Mouse (Mus musculus): ENCODE data around the gene Klc3. TPM values are rescaled to one million over a fixed set of nuclear protein-coding genes. Genes with fewer than 3 reads are reported as not detected.
A peak's percentile ranks its signal among the peaks of the same experiment; 100 is the strongest.

The Klc3 gene
- total RNA-seq (2014; rRNA removed), result 2.2 and 3.0 TPM in 2 replicates
- polyA plus RNA-seq (2015; fragmentation: Nextera tagmentation; extraction: Ambion mirVana), result 2.1 and 2.9 TPM in 2 replicates

DNA sequence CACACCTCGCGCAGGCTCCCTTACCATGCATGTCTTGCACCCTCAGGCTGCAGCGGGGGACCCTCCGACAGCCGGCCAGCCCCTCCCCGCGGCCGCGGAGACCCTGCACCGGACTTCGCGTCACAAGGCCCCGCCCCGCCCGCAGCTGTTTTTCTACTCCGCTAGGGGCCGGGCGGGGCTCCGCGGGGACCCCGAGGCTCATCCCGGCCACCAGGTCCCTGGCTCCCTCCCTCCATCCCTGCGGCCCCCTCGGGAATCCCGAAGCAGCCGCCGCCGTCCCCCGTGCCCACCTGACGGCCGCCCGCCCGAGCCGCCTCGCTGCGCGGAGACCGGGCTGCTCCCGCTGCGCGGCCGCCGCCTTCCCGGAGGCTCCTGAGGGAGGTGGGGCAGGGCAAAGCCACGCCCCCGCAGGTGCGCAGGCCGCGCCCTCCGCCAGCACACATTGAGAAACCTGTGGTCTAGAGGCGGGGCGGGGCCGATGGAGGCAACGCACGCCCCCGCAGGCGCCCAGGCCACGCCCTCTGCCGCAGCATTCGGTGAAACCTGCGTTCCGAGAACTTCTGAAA lies at the start of gene Klc3:
Gene Klc3, minus strand, starts transcription at position 374 of the 566 bp plus-strand sequence.
- H3K27me3 ChIP-seq (ENCODE audit: insufficient read depth, low read length), result peaks cover 33% of the 10 kb centered on the region
- TF ChIP-seq CTCF (IDR thresholded peaks at IDR 0.05; ENCODE audit: low read depth), result no peak
- H3K9ac ChIP-seq, result peak within 1 kb of the TSS; percentile 44
- no peaks in the 10 kb centered on the region for H3K9me3 ChIP-seq (ENCODE audit: low read length)
- H3K4me1 ChIP-seq (ENCODE audit: insufficient read depth), result no peaks in the 10 kb centered on the region
- 2% methylated on average over 59 of the region's 62 CpGs for WGBS
- peak within 1 kb of the TSS; percentile 46 for H3K4me3 ChIP-seq (ENCODE audit: low read depth, low read length)
- no peak for DNase-seq
- no peaks in the 10 kb centered on the region for H3K36me3 ChIP-seq (ENCODE audit: insufficient read depth)
- H3K4me2 ChIP-seq (ENCODE audit: low read depth), result peak within 1 kb of the TSS; percentile 89
- H3K27ac ChIP-seq (ENCODE audit: low read depth, low read length), result no peak within 1 kb of the TSS
- no peak for ATAC-seq

DNA sequence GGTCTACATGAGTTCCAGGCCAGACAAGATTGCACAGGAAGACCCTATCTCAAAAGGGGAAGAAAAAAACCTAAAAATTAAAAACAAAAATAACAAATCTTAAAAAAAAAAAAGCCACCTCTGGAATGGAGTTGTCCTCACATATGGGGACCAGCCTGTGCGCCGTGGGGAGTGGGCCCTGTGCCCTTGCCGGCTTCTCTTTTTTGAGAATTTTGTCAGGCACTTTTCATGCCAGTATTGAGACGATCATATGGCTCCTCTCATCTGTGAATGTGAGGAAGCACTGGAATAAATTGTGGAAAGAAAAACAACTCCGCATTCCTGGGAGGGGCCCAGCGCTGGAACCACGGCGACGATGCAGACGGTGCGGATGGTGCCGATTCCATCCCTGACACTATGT lies 45.3 kb upstream of the Klc3 start:
- no peak overlapping the region for H3K4me3 ChIP-seq (ENCODE audit: low read depth, low read length)
- DNase-seq (peak; percentile 40), ATAC-seq (peak; percentile 68)
- H3K27ac ChIP-seq (ENCODE audit: low read depth, low read length), result 0 out of 2 replicates have a peak overlapping the region, but pooled peaks have one; percentile 9
- no peaks in the 10 kb centered on the region for H3K9me3 ChIP-seq (ENCODE audit: low read length)
- H3K36me3 ChIP-seq (ENCODE audit: insufficient read depth), result peaks cover 56% of the 10 kb centered on the region
- no peaks in the 10 kb centered on the region for H3K4me1 ChIP-seq (ENCODE audit: insufficient read depth)
- 68% methylated on average over 12 of the region's 12 CpGs for WGBS
- H3K4me2 ChIP-seq (ENCODE audit: low read depth), result no peak overlapping the region
- H3K9ac ChIP-seq, result no peak overlapping the region
- no peaks in the 10 kb centered on the region for H3K27me3 ChIP-seq (ENCODE audit: insufficient read depth, low read length)
- no peak for TF ChIP-seq CTCF (IDR thresholded peaks at IDR 0.05; ENCODE audit: low read depth)

DNA sequence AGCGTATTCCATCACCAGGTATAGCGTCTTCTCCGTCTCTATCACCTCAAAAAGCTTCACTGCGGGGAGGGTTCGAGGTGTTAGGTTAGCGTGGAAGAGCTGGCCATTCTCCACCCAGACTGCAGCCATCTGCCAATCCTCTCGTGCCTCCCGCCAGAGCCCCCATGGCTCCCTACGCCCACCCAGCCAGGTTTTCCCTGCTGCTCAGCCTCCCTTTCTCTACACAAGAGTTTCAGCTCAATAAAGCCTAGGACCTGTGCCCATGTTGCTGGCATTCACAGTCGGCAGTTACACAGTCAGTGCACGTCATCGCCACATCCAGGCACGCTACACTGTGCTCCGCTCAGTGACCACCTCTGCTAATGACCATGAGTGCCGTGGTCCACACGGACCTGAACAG lies 43.8 kb upstream of the Klc3 start:
- H3K9ac ChIP-seq, result no peak overlapping the region
- H3K4me2 ChIP-seq (ENCODE audit: low read depth), result no peak overlapping the region
- peaks cover 66% of the 10 kb centered on the region for H3K36me3 ChIP-seq (ENCODE audit: insufficient read depth)
- TF ChIP-seq CTCF (IDR thresholded peaks at IDR 0.05; ENCODE audit: low read depth), result no peak
- no peak overlapping the region for H3K27ac ChIP-seq (ENCODE audit: low read depth, low read length)
- no peaks in the 10 kb centered on the region for H3K27me3 ChIP-seq (ENCODE audit: insufficient read depth, low read length)
- no peak overlapping the region for H3K4me3 ChIP-seq (ENCODE audit: low read depth, low read length)
- DNase-seq, result peak; percentile 39
- no peaks in the 10 kb centered on the region for H3K4me1 ChIP-seq (ENCODE audit: insufficient read depth)
- ATAC-seq, result peak; percentile 32
- 76% methylated on average over 14 of the region's 16 CpGs for WGBS
- H3K9me3 ChIP-seq (ENCODE audit: low read length), result no peaks in the 10 kb centered on the region

DNA sequence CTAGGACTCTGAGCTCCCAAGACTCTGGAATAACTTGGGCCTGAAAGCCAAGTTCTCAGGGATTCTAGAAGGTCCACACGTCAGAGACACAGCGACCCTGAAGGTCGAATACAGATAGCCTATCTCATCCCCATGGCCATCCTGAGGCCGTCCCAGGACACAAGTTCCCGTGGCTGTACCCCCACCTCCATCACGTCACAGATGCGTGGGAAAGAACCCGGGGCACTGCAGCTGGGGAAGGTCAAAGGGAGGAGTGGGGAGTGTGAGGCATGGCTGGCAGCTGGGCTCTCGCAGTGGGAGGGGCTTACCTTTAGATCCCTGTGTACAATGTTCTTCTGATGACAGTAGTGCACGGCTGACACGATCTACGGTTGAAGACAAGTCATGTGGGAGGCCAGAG lies 40.9 kb upstream of the Klc3 start:
- Histone ChIP-seq H3K9me3 (ENCODE audit: low read length) (no peaks in the 10 kb centered on the region), H3K27ac (ENCODE audit: low read depth, low read length) (no peak overlapping the region), H3K27me3 (ENCODE audit: insufficient read depth, low read length) (no peaks in the 10 kb centered on the region), H3K4me2 (ENCODE audit: low read depth) (no peak overlapping the region), H3K4me3 (ENCODE audit: low read depth, low read length) (no peak overlapping the region), H3K9ac (no peak overlapping the region), H3K4me1 (ENCODE audit: insufficient read depth) (no peaks in the 10 kb centered on the region), H3K36me3 (ENCODE audit: insufficient read depth) (peaks cover 77% of the 10 kb centered on the region)
- DNase-seq (no peak), ATAC-seq (no peak)
- no peak for TF ChIP-seq CTCF (IDR thresholded peaks at IDR 0.05; ENCODE audit: low read depth)
- WGBS, result 88% methylated on average over 12 of the region's 12 CpGs

DNA sequence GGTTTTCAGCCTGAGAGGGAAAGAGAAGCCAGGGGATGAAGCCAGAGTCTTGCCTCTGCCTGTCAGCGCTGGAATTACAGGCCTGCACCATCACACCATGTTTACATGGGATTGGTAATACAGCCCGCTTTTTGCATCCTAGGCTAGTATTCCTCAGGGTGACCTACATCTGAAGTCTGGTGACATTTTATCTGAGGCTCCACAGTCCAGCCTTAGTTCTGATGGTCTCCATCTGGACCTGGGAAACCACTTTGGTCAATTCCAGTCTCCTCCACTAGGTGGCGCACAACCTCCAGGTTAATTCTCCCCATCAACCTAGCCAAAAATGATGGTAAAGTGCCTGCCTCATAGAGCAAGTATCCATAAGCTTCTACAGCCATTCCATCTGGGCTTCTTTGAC lies 39.4 kb upstream of the Klc3 start:
- 45% methylated on average over 3 of the region's 3 CpGs for WGBS
- Histone ChIP-seq H3K4me2 (ENCODE audit: low read depth) (no peak overlapping the region), H3K9ac (no peak overlapping the region), H3K27me3 (ENCODE audit: insufficient read depth, low read length) (no peaks in the 10 kb centered on the region), H3K27ac (ENCODE audit: low read depth, low read length) (no peak overlapping the region), H3K9me3 (ENCODE audit: low read length) (no peaks in the 10 kb centered on the region), H3K4me3 (ENCODE audit: low read depth, low read length) (no peak overlapping the region), H3K36me3 (ENCODE audit: insufficient read depth) (peaks cover 71% of the 10 kb centered on the region), H3K4me1 (ENCODE audit: insufficient read depth) (no peaks in the 10 kb centered on the region)
- ATAC-seq (peak; percentile 56), DNase-seq (peak; percentile 88)
- peak; percentile 92 for TF ChIP-seq CTCF (IDR thresholded peaks at IDR 0.05; ENCODE audit: low read depth)

DNA sequence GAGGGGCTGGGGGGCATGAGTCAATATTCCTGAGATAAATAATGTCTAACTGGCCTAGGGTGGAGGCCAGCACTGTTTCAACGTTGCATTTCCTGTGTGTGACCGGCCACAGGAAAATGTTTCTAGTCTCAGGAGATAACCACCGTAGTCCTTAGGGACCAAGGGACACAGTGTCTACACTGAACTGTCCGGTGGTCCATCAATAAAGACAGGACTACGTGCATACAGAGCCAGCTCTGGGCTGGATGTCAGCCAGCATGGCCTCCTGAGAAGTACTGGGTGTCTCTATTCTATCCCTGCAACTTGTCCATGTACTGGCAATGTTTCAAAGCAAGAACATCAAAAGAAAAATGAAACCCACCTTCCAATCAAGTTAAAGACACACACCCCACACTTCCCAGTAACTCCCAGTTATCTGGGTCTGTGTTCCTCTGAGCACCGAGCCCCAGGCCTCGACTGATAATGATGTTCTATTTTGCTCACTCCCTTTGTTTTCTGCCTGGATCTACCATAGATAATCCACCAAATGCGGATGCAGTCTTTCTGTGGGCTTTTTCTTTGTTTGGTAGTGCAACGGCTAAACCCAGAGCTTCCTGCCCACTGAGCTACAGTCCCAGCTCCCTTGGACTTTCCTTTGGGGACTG lies 37.7 kb upstream of the Klc3 start:
- Histone ChIP-seq H3K4me2 (ENCODE audit: low read depth) (no peak overlapping the region), H3K36me3 (ENCODE audit: insufficient read depth) (peaks cover 71% of the 10 kb centered on the region), H3K4me3 (ENCODE audit: low read depth, low read length) (no peak overlapping the region), H3K27me3 (ENCODE audit: insufficient read depth, low read length) (no peaks in the 10 kb centered on the region), H3K9me3 (ENCODE audit: low read length) (no peaks in the 10 kb centered on the region), H3K4me1 (ENCODE audit: insufficient read depth) (no peaks in the 10 kb centered on the region), H3K27ac (ENCODE audit: low read depth, low read length) (no peak overlapping the region), H3K9ac (no peak overlapping the region)
- DNase-seq (no peak), ATAC-seq (no peak)
- 83% methylated on average over 9 of the region's 9 CpGs for WGBS
- TF ChIP-seq CTCF (IDR thresholded peaks at IDR 0.05; ENCODE audit: low read depth), result no peak

DNA sequence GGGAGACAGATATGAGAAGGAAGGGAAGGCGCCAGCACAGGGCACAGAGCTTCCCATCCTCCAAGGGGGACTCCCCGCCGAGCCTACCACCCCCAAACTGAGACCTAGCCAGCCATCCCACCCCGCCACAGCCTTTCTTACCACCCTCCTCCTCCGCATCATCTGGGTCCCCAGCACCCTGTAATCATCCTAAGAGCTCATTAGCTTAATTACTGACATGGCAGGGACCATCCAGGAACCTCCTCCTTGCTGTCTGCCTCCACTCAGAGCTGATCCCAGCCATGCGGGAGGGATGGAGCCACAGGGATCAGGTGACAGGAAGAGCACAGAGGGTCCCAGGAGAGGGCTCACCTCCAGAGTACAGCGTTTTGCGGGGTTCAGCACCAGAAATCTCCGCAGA lies 33.1 kb upstream of the Klc3 start:
- H3K36me3 ChIP-seq (ENCODE audit: insufficient read depth), result peaks cover 86% of the 10 kb centered on the region
- DNase-seq, result no peak
- 0 out of 2 replicates have a peak, but pooled peaks have one; percentile 18 for ATAC-seq
- no peaks in the 10 kb centered on the region for H3K27me3 ChIP-seq (ENCODE audit: insufficient read depth, low read length)
- no peaks in the 10 kb centered on the region for H3K4me1 ChIP-seq (ENCODE audit: insufficient read depth)
- H3K9ac ChIP-seq, result no peak overlapping the region
- no peak for TF ChIP-seq CTCF (IDR thresholded peaks at IDR 0.05; ENCODE audit: low read depth)
- no peaks in the 10 kb centered on the region for H3K9me3 ChIP-seq (ENCODE audit: low read length)
- H3K4me2 ChIP-seq (ENCODE audit: low read depth), result no peak overlapping the region
- 78% methylated on average over 9 of the region's 9 CpGs for WGBS
- H3K4me3 ChIP-seq (ENCODE audit: low read depth, low read length), result no peak overlapping the region
- no peak overlapping the region for H3K27ac ChIP-seq (ENCODE audit: low read depth, low read length)

Data from forebrain, postnatal 0 days (tissue).